Comparison of ENCODE assay signal across 14 mouse cellular contexts in genomic region chr1:162052755-162053154, GRCm38 (mm10).
DNase-seq lines count a peak whose midpoint lies in the region; ATAC-seq and TF ChIP-seq lines count a peak whose summit lies in the region.
"Had no signal": no experiment of that assay in that cellular context is flagged by ENCODE, and none has a peak within 500 bp of the region (broad histone marks: within the 10 kb centered on the region; RNA-seq: fewer than 3 reads in every experiment).

No protein-coding gene starts in this region.

- no peak overlapping the region for H3K4me2 ChIP-seq in forebrain, embryonic 11.5 days (ENCODE audit: low read depth, low read length, severe bottlenecking)
- H3K4me2 ChIP-seq in kidney, embryonic 15.5 days: no peak overlapping the region
- H3K4me2 ChIP-seq in hindbrain, postnatal 0 days (ENCODE audit: low read depth, low read length): no peak overlapping the region
- no peak overlapping the region for H3K4me2 ChIP-seq in midbrain, embryonic 16.5 days (ENCODE audit: low read length)

- no peak overlapping the region for H3K9ac ChIP-seq in forebrain, embryonic 11.5 days (ENCODE audit: low read length)
- H3K9ac ChIP-seq in kidney, embryonic 15.5 days: no peak overlapping the region
- H3K9ac ChIP-seq in hindbrain, postnatal 0 days (replicated peaks; ENCODE audit: low read length): no peak overlapping the region
- H3K9ac ChIP-seq in midbrain, embryonic 16.5 days (ENCODE audit: low read depth, low read length): no peak overlapping the region

- DNase-seq in forebrain, embryonic 10.5 days (ENCODE audit: extremely low spot score, low spot score): no peak
- DNase-seq in forebrain, embryonic 11.5 days (ENCODE audit: low spot score): no peak
- DNase-seq in kidney, postnatal 25 days: no peak
- no peak for DNase-seq in hindbrain, postnatal 0 days (ENCODE audit: low spot score)
- DNase-seq in layer of hippocampus, adult 8-10 months (ENCODE audit: low spot score in 2 of 2): no peak
- no peak for DNase-seq in thymus, postnatal 0 days (ENCODE audit: low spot score)
- DNase-seq: adrenal gland, postnatal 36 days; gastrocnemius, postnatal 25 days; heart, postnatal 14 days; kidney, adult 9 months; lung, postnatal 4 days had no signal

- no peaks in the 10 kb centered on the region for H3K9me3 ChIP-seq in forebrain, embryonic 10.5 days
- no peaks in the 10 kb centered on the region for H3K9me3 ChIP-seq in forebrain, embryonic 11.5 days (ENCODE audit: control insufficient read depth, low read length)
- H3K9me3 ChIP-seq in kidney, embryonic 15.5 days (replicated peaks): no peaks in the 10 kb centered on the region
- no peaks in the 10 kb centered on the region for H3K9me3 ChIP-seq in hindbrain, postnatal 0 days (ENCODE audit: low read length)
- H3K9me3 ChIP-seq in midbrain, embryonic 16.5 days (replicated peaks; ENCODE audit: control insufficient read depth, low read length, poor library complexity, severe bottlenecking): no peaks in the 10 kb centered on the region

- peak overlapping the region; percentile 74; the same call in 1 of the 2 replicates for H3K27ac ChIP-seq in forebrain, embryonic 10.5 days
- no peak overlapping the region; the same call in 1 of the 2 replicates for H3K27ac ChIP-seq in forebrain, embryonic 11.5 days (ENCODE audit: low read depth, low read length)
- H3K27ac ChIP-seq in kidney, embryonic 15.5 days: 0 out of 2 replicates have a peak overlapping the region, but pooled peaks have one; percentile 72
- H3K27ac ChIP-seq in hindbrain, postnatal 0 days: 0 out of 2 replicates have a peak overlapping the region, but pooled peaks have one; percentile 62
- H3K27ac ChIP-seq in midbrain, embryonic 16.5 days (ENCODE audit: low read length): peak overlapping the region; percentile 31; the same call in 1 of the 2 replicates
- H3K27ac ChIP-seq: layer of hippocampus, adult 2 months had no signal

- TF ChIP-seq CTCF in hindbrain, postnatal 0 days (IDR thresholded peaks at IDR 0.05; ENCODE audit: low read depth): no peak

- peaks cover 25% of the 10 kb centered on the region for H3K4me1 ChIP-seq in forebrain, embryonic 10.5 days
- no peaks in the 10 kb centered on the region; the same call in 1 of the 2 replicates for H3K4me1 ChIP-seq in forebrain, embryonic 11.5 days (replicated peaks; ENCODE audit: control insufficient read depth, insufficient read depth, low read length)
- H3K4me1 ChIP-seq in kidney, embryonic 15.5 days: peaks cover 6% of the 10 kb centered on the region; the same call in 1 of the 2 replicates
- H3K4me1 ChIP-seq in hindbrain, postnatal 0 days (ENCODE audit: insufficient read depth, low read length): no peaks in the 10 kb centered on the region
- H3K4me1 ChIP-seq in midbrain, embryonic 16.5 days (ENCODE audit: control insufficient read depth, insufficient read depth, low read length): peaks cover 7% of the 10 kb centered on the region

- H3K4me3 ChIP-seq in forebrain, embryonic 10.5 days: no peak overlapping the region
- no peak overlapping the region for H3K4me3 ChIP-seq in forebrain, embryonic 11.5 days (ENCODE audit: low read depth, low read length)
- H3K4me3 ChIP-seq in kidney, embryonic 15.5 days (replicated peaks): no peak overlapping the region
- no peak overlapping the region for H3K4me3 ChIP-seq in hindbrain, postnatal 0 days (ENCODE audit: low read length)
- H3K4me3 ChIP-seq in midbrain, embryonic 16.5 days (ENCODE audit: low read depth, low read length): no peak overlapping the region
- H3K4me3 ChIP-seq: layer of hippocampus, adult 2 months had no signal

- 85% methylated on average over 6 of the region's 6 CpGs for WGBS in forebrain, embryonic 10.5 days
- 76% methylated on average over 6 of the region's 6 CpGs for WGBS in forebrain, embryonic 11.5 days
- WGBS in kidney, embryonic 15.5 days: 90% methylated on average over 6 of the region's 6 CpGs
- WGBS in hindbrain, postnatal 0 days: 70% methylated on average over 6 of the region's 6 CpGs
- WGBS in midbrain, embryonic 16.5 days: 44% methylated on average over 6 of the region's 6 CpGs

- ATAC-seq in forebrain, embryonic 11.5 days (replicated peaks; ENCODE audit: low FRiP score): no peak
- no peak for ATAC-seq in kidney, embryonic 15.5 days (replicated peaks; ENCODE audit: low FRiP score)
- ATAC-seq in hindbrain, postnatal 0 days: 0 out of 2 replicates have a peak, but pooled peaks have one; percentile 21
- ATAC-seq in midbrain, embryonic 16.5 days: 0 out of 2 replicates have a peak, but pooled peaks have one; percentile 16

- H3K27me3 ChIP-seq in forebrain, embryonic 10.5 days (ENCODE audit: poor library complexity, severe bottlenecking): no peaks in the 10 kb centered on the region
- no peaks in the 10 kb centered on the region for H3K27me3 ChIP-seq in forebrain, embryonic 11.5 days (ENCODE audit: control insufficient read depth, insufficient read depth, low read length)
- no peaks in the 10 kb centered on the region for H3K27me3 ChIP-seq in kidney, embryonic 15.5 days
- no peaks in the 10 kb centered on the region for H3K27me3 ChIP-seq in hindbrain, postnatal 0 days (ENCODE audit: insufficient read depth, low read length)
- no peaks in the 10 kb centered on the region for H3K27me3 ChIP-seq in midbrain, embryonic 16.5 days (ENCODE audit: control insufficient read depth, insufficient read depth, low read depth, low read length)

- H3K36me3 ChIP-seq in forebrain, embryonic 10.5 days (replicated peaks): no peaks in the 10 kb centered on the region
- H3K36me3 ChIP-seq in forebrain, embryonic 11.5 days (ENCODE audit: control insufficient read depth, insufficient read depth, low read length): no peaks in the 10 kb centered on the region
- no peaks in the 10 kb centered on the region for H3K36me3 ChIP-seq in kidney, embryonic 15.5 days
- H3K36me3 ChIP-seq in hindbrain, postnatal 0 days (ENCODE audit: insufficient read depth, low read length): no peaks in the 10 kb centered on the region
- H3K36me3 ChIP-seq in midbrain, embryonic 16.5 days (ENCODE audit: control insufficient read depth, insufficient read depth, low read length): no peaks in the 10 kb centered on the region

Comparison
In these comparisons a context has a peak if more than half of its experiments do, and no peak if none do; other contexts are left out.
1. ATAC-seq: peak in hindbrain, postnatal 0 days (single experiment) and midbrain, embryonic 16.5 days (single experiment); none in forebrain, embryonic 11.5 days (single experiment) and kidney, embryonic 15.5 days (single experiment).